Mouse (Mus musculus): ENCODE data around the gene Myoz2. TPM values are rescaled to one million over a fixed set of nuclear protein-coding genes. Genes with fewer than 3 reads are reported as not detected.

Gene Myoz2
- total and polyA plus RNA-seq, 2 experiments from 2014 or later = not detected

GRCm38 (mm10) chr3:123013476-123013875 is 21.3 kb downstream of the Myoz2 start:
- ATAC-seq = no peak
- Histone ChIP-seq H3K9me3 (ENCODE audit: low read length) (no peaks in the 10 kb centered on the region), H3K27me3 (ENCODE audit: insufficient read depth, low read length) (no peaks in the 10 kb centered on the region), H3K9ac (replicated peaks; ENCODE audit: low read length) (no peak overlapping the region), H3K4me1 (ENCODE audit: insufficient read depth, low read length) (no peaks in the 10 kb centered on the region), H3K4me2 (ENCODE audit: low read depth, low read length) (no peak overlapping the region), H3K36me3 (ENCODE audit: insufficient read depth, low read length) (no peaks in the 10 kb centered on the region), H3K27ac (no peak overlapping the region), H3K4me3 (ENCODE audit: low read length) (no peak overlapping the region)
- DNase-seq (ENCODE audit: low spot score) = no peak
- no peak for TF ChIP-seq CTCF (IDR thresholded peaks at IDR 0.05; ENCODE audit: low read depth)
- 86% methylated on average over 14 of the region's 14 CpGs for WGBS

GRCm38 (mm10) chr3:123009417-123009816 is 25.4 kb downstream of the Myoz2 start:
- H3K36me3 ChIP-seq (ENCODE audit: insufficient read depth, low read length) = no peaks in the 10 kb centered on the region
- DNase-seq (ENCODE audit: low spot score) (no peak), ATAC-seq (no peak)
- H3K4me1 ChIP-seq (ENCODE audit: insufficient read depth, low read length) = no peaks in the 10 kb centered on the region
- no peak overlapping the region for H3K27ac ChIP-seq
- TF ChIP-seq CTCF (IDR thresholded peaks at IDR 0.05; ENCODE audit: low read depth) = no peak
- no peak overlapping the region for H3K4me3 ChIP-seq (ENCODE audit: low read length)
- H3K27me3 ChIP-seq (ENCODE audit: insufficient read depth, low read length) = no peaks in the 10 kb centered on the region
- H3K4me2 ChIP-seq (ENCODE audit: low read depth, low read length) = no peak overlapping the region
- H3K9me3 ChIP-seq (ENCODE audit: low read length) = no peaks in the 10 kb centered on the region
- H3K9ac ChIP-seq (replicated peaks; ENCODE audit: low read length) = no peak overlapping the region
- 48% methylated on average over 6 of the region's 6 CpGs for WGBS

- Histone ChIP-seq H3K9me3 (ENCODE audit: low read length) (no peaks in the 10 kb centered on the region), H3K36me3 (ENCODE audit: insufficient read depth, low read length) (no peaks in the 10 kb centered on the region), H3K4me1 (ENCODE audit: insufficient read depth, low read length) (no peaks in the 10 kb centered on the region), H3K27ac (no peak overlapping the region), H3K4me2 (ENCODE audit: low read depth, low read length) (no peak overlapping the region), H3K27me3 (ENCODE audit: insufficient read depth, low read length) (no peaks in the 10 kb centered on the region), H3K9ac (replicated peaks; ENCODE audit: low read length) (no peak overlapping the region), H3K4me3 (ENCODE audit: low read length) (no peak overlapping the region)
- 79% methylated on average over 10 of the region's 10 CpGs for WGBS
- ATAC-seq = no peak
- TF ChIP-seq CTCF (IDR thresholded peaks at IDR 0.05; ENCODE audit: low read depth) = no peak
- DNase-seq (ENCODE audit: low spot score) = no peak
Observed at GRCm38 (mm10) chr3:123007386-123007785, 27.4 kb downstream of the Myoz2 start.

GRCm38 (mm10) chr3:123001053-123001452 is 33.8 kb downstream of the Myoz2 start:
- Histone ChIP-seq H3K36me3 (ENCODE audit: insufficient read depth, low read length) (no peaks in the 10 kb centered on the region), H3K9ac (replicated peaks; ENCODE audit: low read length) (no peak overlapping the region), H3K27ac (no peak overlapping the region), H3K27me3 (ENCODE audit: insufficient read depth, low read length) (no peaks in the 10 kb centered on the region), H3K4me2 (ENCODE audit: low read depth, low read length) (no peak overlapping the region), H3K4me3 (ENCODE audit: low read length) (no peak overlapping the region), H3K4me1 (ENCODE audit: insufficient read depth, low read length) (no peaks in the 10 kb centered on the region), H3K9me3 (ENCODE audit: low read length) (no peaks in the 10 kb centered on the region)
- DNase-seq (ENCODE audit: low spot score) (no peak), ATAC-seq (no peak)
- 54% methylated on average over 3 of the region's 3 CpGs for WGBS
- TF ChIP-seq CTCF (IDR thresholded peaks at IDR 0.05; ENCODE audit: low read depth) = no peak

GRCm38 (mm10) chr3:122998511-122998910 is 36.3 kb downstream of the Myoz2 start:
- 74% methylated on average over 8 of the region's 8 CpGs for WGBS
- Histone ChIP-seq H3K4me2 (ENCODE audit: low read depth, low read length) (no peak overlapping the region), H3K9me3 (ENCODE audit: low read length) (no peaks in the 10 kb centered on the region), H3K9ac (replicated peaks; ENCODE audit: low read length) (no peak overlapping the region), H3K4me3 (ENCODE audit: low read length) (no peak overlapping the region), H3K27me3 (ENCODE audit: insufficient read depth, low read length) (no peaks in the 10 kb centered on the region), H3K27ac (no peak overlapping the region), H3K4me1 (ENCODE audit: insufficient read depth, low read length) (no peaks in the 10 kb centered on the region), H3K36me3 (ENCODE audit: insufficient read depth, low read length) (no peaks in the 10 kb centered on the region)
- ATAC-seq (no peak), DNase-seq (ENCODE audit: low spot score) (no peak)
- no peak for TF ChIP-seq CTCF (IDR thresholded peaks at IDR 0.05; ENCODE audit: low read depth)

- Histone ChIP-seq H3K9ac (replicated peaks; ENCODE audit: low read length) (no peak overlapping the region), H3K36me3 (ENCODE audit: insufficient read depth, low read length) (no peaks in the 10 kb centered on the region), H3K9me3 (ENCODE audit: low read length) (no peaks in the 10 kb centered on the region), H3K4me3 (ENCODE audit: low read length) (no peak overlapping the region), H3K4me1 (ENCODE audit: insufficient read depth, low read length) (no peaks in the 10 kb centered on the region), H3K27me3 (ENCODE audit: insufficient read depth, low read length) (no peaks in the 10 kb centered on the region), H3K4me2 (ENCODE audit: low read depth, low read length) (no peak overlapping the region), H3K27ac (no peak overlapping the region)
- no peak for TF ChIP-seq CTCF (IDR thresholded peaks at IDR 0.05; ENCODE audit: low read depth)
- DNase-seq (ENCODE audit: low spot score) (no peak), ATAC-seq (no peak)
- WGBS = 71% methylated on average over 1 of the region's 1 CpGs
Observed at GRCm38 (mm10) chr3:122996968-122997367, 37.8 kb downstream of the Myoz2 start.

GRCm38 (mm10) chr3:122986906-122987305 is 47.9 kb downstream of the Myoz2 start:
- Histone ChIP-seq H3K27ac (no peak overlapping the region), H3K9me3 (ENCODE audit: low read length) (no peaks in the 10 kb centered on the region), H3K4me3 (ENCODE audit: low read length) (no peak overlapping the region), H3K4me1 (ENCODE audit: insufficient read depth, low read length) (no peaks in the 10 kb centered on the region; the same call in none of the 2 replicates), H3K4me2 (ENCODE audit: low read depth, low read length) (no peak overlapping the region), H3K27me3 (ENCODE audit: insufficient read depth, low read length) (no peaks in the 10 kb centered on the region), H3K9ac (replicated peaks; ENCODE audit: low read length) (no peak overlapping the region), H3K36me3 (ENCODE audit: insufficient read depth, low read length) (no peaks in the 10 kb centered on the region)
- DNase-seq (ENCODE audit: low spot score) (no peak), ATAC-seq (no peak)
- TF ChIP-seq CTCF (IDR thresholded peaks at IDR 0.05; ENCODE audit: low read depth) = no peak
- 92% methylated on average over 11 of the region's 11 CpGs for WGBS

All from hindbrain, postnatal 0 days (tissue).